Mouse (Mus musculus): ENCODE results near the gene Apol10b. TPM values are rescaled to one million over a fixed set of nuclear protein-coding genes. Genes with fewer than 3 reads are reported as not detected.
"Not testable (repeated sequence)": the region's sequence is repeated elsewhere in the genome, so short reads cannot be mapped to it uniquely, and the experiment has no call there.

Gene Apol10b
- not detected in 2 replicates for polyA plus RNA-seq (2012)

GRCm38 (mm10) chr15:77595961-77596360 lies at the start of gene Apol10b:
Apol10b (minus strand) TSS chr15:77596125.
- H3K36me3 ChIP-seq (ENCODE audit: control insufficient read depth): no peaks in the 10 kb centered on the region
- H3K27me3 ChIP-seq (ENCODE audit: control insufficient read depth): no peaks in the 10 kb centered on the region
- no peaks in the 10 kb centered on the region for H3K4me1 ChIP-seq (ENCODE audit: control insufficient read depth)
- no peaks in the 10 kb centered on the region for H3K9me3 ChIP-seq (ENCODE audit: control insufficient read depth, low read length)
- TF ChIP-seq GATA1 (IDR thresholded peaks at IDR 0.05; ENCODE audit: low read length) (no peak), TAL1 (IDR thresholded peaks at IDR 0.05; ENCODE audit: low read length) (no peak)
- H3K4me3 ChIP-seq (replicated peaks): no peak within 1 kb of the TSS

GRCm38 (mm10) chr15:77643176-77643575 lies 47.3 kb upstream of the Apol10b start, which contains the start of gene Apol11b:
Apol11b (minus strand) TSS chr15:77643286.
- H3K4me3 ChIP-seq (replicated peaks); H3K36me3 ChIP-seq (ENCODE audit: control insufficient read depth); H3K27me3 ChIP-seq (ENCODE audit: control insufficient read depth); H3K9me3 ChIP-seq (ENCODE audit: control insufficient read depth, low read length); H3K4me1 ChIP-seq (ENCODE audit: control insufficient read depth): not testable (repeated sequence)

DNA sequence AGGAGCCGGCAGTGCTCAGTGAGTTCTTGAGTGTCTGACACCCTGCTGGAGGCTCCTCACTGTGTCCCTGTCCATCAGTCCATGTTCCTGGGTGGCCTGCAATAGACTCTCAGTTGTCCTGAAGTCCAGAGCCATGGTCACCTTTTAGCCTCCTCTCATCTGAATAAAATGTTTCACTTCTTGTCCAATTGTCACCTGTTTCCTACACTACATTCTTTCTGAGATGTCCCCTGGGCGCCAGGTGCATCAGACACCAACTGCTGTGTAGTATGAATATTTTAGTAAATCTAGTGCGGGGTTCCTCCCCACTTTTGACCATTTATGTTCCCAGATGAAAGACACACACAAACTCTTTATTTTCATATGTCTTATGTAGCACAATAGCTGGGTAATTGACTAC lies 33.9 kb upstream of the Apol10b start:
- not testable (repeated sequence) for H3K27me3 ChIP-seq (ENCODE audit: control insufficient read depth); H3K4me1 ChIP-seq (ENCODE audit: control insufficient read depth); H3K4me3 ChIP-seq (replicated peaks); H3K36me3 ChIP-seq (ENCODE audit: control insufficient read depth); H3K9me3 ChIP-seq (ENCODE audit: control insufficient read depth, low read length)

DNA sequence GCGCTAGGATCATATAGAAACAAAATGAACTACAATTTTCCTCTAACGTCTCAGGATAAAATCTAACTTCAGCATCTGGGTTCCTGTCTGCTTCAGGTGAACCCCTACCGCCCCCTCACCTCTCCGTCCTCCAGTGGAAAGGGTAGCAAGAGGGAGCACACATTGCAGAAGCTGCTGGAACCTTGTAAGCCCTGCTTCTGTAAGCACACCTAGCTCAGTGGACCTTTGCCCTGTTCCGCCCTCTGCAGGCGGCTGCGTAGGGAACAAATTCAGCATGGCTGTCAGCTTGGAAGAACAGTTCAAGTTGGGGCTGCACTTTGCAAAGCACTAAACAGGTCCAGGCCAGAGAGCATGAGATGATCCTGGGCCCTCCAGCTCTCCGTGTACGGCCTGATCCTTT lies 32.7 kb upstream of the Apol10b start:
- not testable (repeated sequence) for H3K4me3 ChIP-seq (replicated peaks); H3K27me3 ChIP-seq (ENCODE audit: control insufficient read depth); H3K36me3 ChIP-seq (ENCODE audit: control insufficient read depth); H3K9me3 ChIP-seq (ENCODE audit: control insufficient read depth, low read length); H3K4me1 ChIP-seq (ENCODE audit: control insufficient read depth)

- not testable (repeated sequence) for H3K36me3 ChIP-seq (ENCODE audit: control insufficient read depth); H3K27me3 ChIP-seq (ENCODE audit: control insufficient read depth); H3K4me1 ChIP-seq (ENCODE audit: control insufficient read depth); H3K4me3 ChIP-seq (replicated peaks); H3K9me3 ChIP-seq (ENCODE audit: control insufficient read depth, low read length)
Measured at GRCm38 (mm10) chr15:77626471-77626870, 30.5 kb upstream of the Apol10b start.

DNA sequence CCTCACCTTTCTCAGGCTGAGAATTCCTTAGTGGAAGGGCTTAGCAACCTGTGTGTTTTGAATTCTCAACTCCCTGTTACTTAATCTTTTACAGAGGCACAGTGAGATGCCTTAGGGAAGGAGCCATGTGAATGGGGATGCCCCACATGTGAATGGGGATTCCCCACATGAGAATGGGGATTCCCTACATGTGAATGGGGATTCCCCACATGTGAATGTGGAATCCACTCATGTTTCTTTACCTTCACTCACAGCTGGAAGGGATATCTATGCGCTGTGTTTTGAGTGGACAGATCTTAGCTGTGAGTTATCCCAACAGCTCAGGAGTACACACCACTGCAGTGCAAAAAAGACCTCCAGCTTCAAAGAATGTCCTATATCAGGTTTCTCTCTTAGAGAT lies 28.8 kb upstream of the Apol10b start:
- no peak overlapping the region for H3K4me3 ChIP-seq (replicated peaks)
- H3K4me1 ChIP-seq (ENCODE audit: control insufficient read depth): no peaks in the 10 kb centered on the region
- H3K9me3 ChIP-seq (ENCODE audit: control insufficient read depth, low read length): no peaks in the 10 kb centered on the region
- H3K27me3 ChIP-seq (ENCODE audit: control insufficient read depth): no peaks in the 10 kb centered on the region
- TF ChIP-seq TAL1 (IDR thresholded peaks at IDR 0.05; ENCODE audit: low read length) (no peak), GATA1 (IDR thresholded peaks at IDR 0.05; ENCODE audit: low read length) (no peak)
- no peaks in the 10 kb centered on the region for H3K36me3 ChIP-seq (ENCODE audit: control insufficient read depth)

GRCm38 (mm10) chr15:77606069-77606468 lies 10.1 kb upstream of the Apol10b start:
- Histone ChIP-seq H3K9me3 (ENCODE audit: control insufficient read depth, low read length) (no peaks in the 10 kb centered on the region), H3K36me3 (ENCODE audit: control insufficient read depth) (no peaks in the 10 kb centered on the region), H3K4me3 (replicated peaks) (no peak overlapping the region), H3K27me3 (ENCODE audit: control insufficient read depth) (no peaks in the 10 kb centered on the region), H3K4me1 (ENCODE audit: control insufficient read depth) (no peaks in the 10 kb centered on the region)
- TF ChIP-seq TAL1 (IDR thresholded peaks at IDR 0.05; ENCODE audit: low read length) (no peak), GATA1 (IDR thresholded peaks at IDR 0.05; ENCODE audit: low read length) (no peak)

DNA sequence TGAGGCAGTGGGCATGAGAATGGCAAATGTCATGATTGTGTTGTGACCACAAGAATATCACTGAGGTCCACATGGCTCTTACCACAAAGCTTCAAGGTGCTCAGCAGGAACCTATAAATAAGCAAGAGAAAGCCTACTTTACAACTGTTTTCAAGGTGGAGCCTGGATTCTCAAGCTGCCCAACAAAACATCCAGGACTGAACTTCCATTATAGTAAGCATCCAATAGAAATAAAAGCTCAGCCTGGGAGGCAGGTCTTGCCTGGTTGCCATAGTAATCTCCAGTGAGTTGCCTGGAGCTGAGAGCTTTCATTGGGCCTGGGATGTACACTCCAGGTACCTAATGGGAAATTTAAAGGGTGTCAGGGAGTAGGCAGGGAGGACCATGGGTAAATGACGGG lies 3.0 kb upstream of the Apol10b start, which contains the start of gene Gm36245:
Gene Gm36245, plus strand, starts transcription at position 301 of the 400 bp plus-strand sequence.
- no peaks in the 10 kb centered on the region for H3K27me3 ChIP-seq (ENCODE audit: control insufficient read depth)
- H3K4me3 ChIP-seq (replicated peaks): no peak within 1 kb of the TSS
- no peak for TF ChIP-seq GATA1 (IDR thresholded peaks at IDR 0.05; ENCODE audit: low read length)
- TF ChIP-seq TAL1 (IDR thresholded peaks at IDR 0.05; ENCODE audit: low read length): no peak
- H3K4me1 ChIP-seq (ENCODE audit: control insufficient read depth): no peaks in the 10 kb centered on the region
- no peaks in the 10 kb centered on the region for H3K36me3 ChIP-seq (ENCODE audit: control insufficient read depth)
- H3K9me3 ChIP-seq (ENCODE audit: control insufficient read depth, low read length): no peaks in the 10 kb centered on the region

- TF ChIP-seq GATA1 (IDR thresholded peaks at IDR 0.05; ENCODE audit: low read length) (no peak), TAL1 (IDR thresholded peaks at IDR 0.05; ENCODE audit: low read length) (no peak)
- Histone ChIP-seq H3K27me3 (ENCODE audit: control insufficient read depth) (no peaks in the 10 kb centered on the region), H3K4me3 (replicated peaks) (no peak overlapping the region), H3K36me3 (ENCODE audit: control insufficient read depth) (no peaks in the 10 kb centered on the region), H3K4me1 (ENCODE audit: control insufficient read depth) (no peaks in the 10 kb centered on the region), H3K9me3 (ENCODE audit: control insufficient read depth, low read length) (no peaks in the 10 kb centered on the region)
Measured at GRCm38 (mm10) chr15:77598429-77598828, 2.5 kb upstream of the Apol10b start.

GRCm38 (mm10) chr15:77593557-77593956 lies 2.4 kb downstream of the Apol10b start:
- Histone ChIP-seq H3K9me3 (ENCODE audit: control insufficient read depth, low read length) (no peaks in the 10 kb centered on the region), H3K36me3 (ENCODE audit: control insufficient read depth) (no peaks in the 10 kb centered on the region), H3K27me3 (ENCODE audit: control insufficient read depth) (no peaks in the 10 kb centered on the region), H3K4me3 (replicated peaks) (no peak overlapping the region), H3K4me1 (ENCODE audit: control insufficient read depth) (no peaks in the 10 kb centered on the region)
- TF ChIP-seq TAL1 (IDR thresholded peaks at IDR 0.05; ENCODE audit: low read length): no peak
- TF ChIP-seq GATA1 (IDR thresholded peaks at IDR 0.05; ENCODE audit: low read length): no peak

All from erythroblast, embryonic 14.5 days (primary cell).